Mouse (Mus musculus) intestine, postnatal 0 days (tissue): ENCODE data around the gene Cib2. TPM values are rescaled to one million over a fixed set of nuclear protein-coding genes. Genes with fewer than 3 reads are reported as not detected.

ENCODE experiments used
- ATAC-seq: fragments of 200-750 bp; cut with Nextera tagmentation; 2 replicates; pipeline ENCODE4 v1.8.0; 2017; ENCODE audit warnings: mild to moderate bottlenecking, moderate TSS enrichment, moderate library complexity
- H3K27ac ChIP-seq: fragments of 300-500 bp; sonication (generic); 2 replicates; pipeline ENCODE4 v1.5.1; 2014; ENCODE audit warnings: mild to moderate bottlenecking, low read depth, low read length, moderate library complexity
- H3K27me3 ChIP-seq: fragments of 300-500 bp; sonication (generic); replicated peaks from 2 replicates; pipeline ENCODE4 v1.6.1; 2014; ENCODE audit warnings: low read length, mixed read lengths; ENCODE audit not compliant: control insufficient read depth, insufficient read depth
- H3K36me3 ChIP-seq: fragments of 300-500 bp; sonication (generic); 2 replicates; pipeline ENCODE4 v1.6.1; 2014; ENCODE audit warnings: mild to moderate bottlenecking, moderate library complexity; ENCODE audit not compliant: control insufficient read depth, insufficient read depth
- H3K4me1 ChIP-seq: fragments of 300-500 bp; sonication (generic); replicated peaks from 2 replicates; pipeline ENCODE4 v1.6.1; 2014; ENCODE audit warnings: antibody characterized with exemption, low read length, mixed read lengths; ENCODE audit not compliant: control insufficient read depth, insufficient read depth
- H3K4me2 ChIP-seq: fragments of 300-500 bp; sonication (generic); replicated peaks from 2 replicates; pipeline ENCODE4 v1.6.1; 2014; ENCODE audit warnings: low read depth, mild to moderate bottlenecking, moderate library complexity
- H3K4me3 ChIP-seq: fragments of 300-500 bp; sonication (generic); 2 replicates; pipeline ENCODE4 v1.5.1; 2014; ENCODE audit warnings: low read depth, low read length
- H3K9ac ChIP-seq: fragments of 300-500 bp; sonication (generic); 2 replicates; pipeline ENCODE4 v1.6.1; 2014; ENCODE audit warnings: mild to moderate bottlenecking, low read depth, low read length
- H3K9me3 ChIP-seq: fragments of 300-500 bp; sonication (generic); 2 replicates; pipeline ENCODE4 v1.6.1; 2016; ENCODE audit warnings: mixed run types; ENCODE audit not compliant: control insufficient read depth
- CTCF ChIP-seq: sonication (generic); IDR thresholded peaks from 2 replicates; pipeline ENCODE4 v1.5.1; 2016; ENCODE audit warnings: low read depth, mild to moderate bottlenecking, control low read depth, antibody characterized with exemption, moderate library complexity
- WGBS: fragments of 180-500 bp; shearing (Covaris S2); extraction: QIAGEN DNeasy Blood & Tissue Kit; methylation state at CpG from one replicate; pipeline ENCODE4 v1.1.7; 2014; 5-methylcytosine and 5-hydroxymethylcytosine counted together
- polyA plus RNA-seq: library from polyadenylated mRNA; unstranded; fragments of >200 nt; fragmentation: Nextera tagmentation; extraction: Ambion mirVana; gene quantifications from 2 replicates; pipeline ENCODE4 v1.2.1, GENCODE M21; 2015

The Cib2 gene
- polyA plus RNA-seq, 1 experiment from 2014 or later = 3.7 TPM

DNA sequence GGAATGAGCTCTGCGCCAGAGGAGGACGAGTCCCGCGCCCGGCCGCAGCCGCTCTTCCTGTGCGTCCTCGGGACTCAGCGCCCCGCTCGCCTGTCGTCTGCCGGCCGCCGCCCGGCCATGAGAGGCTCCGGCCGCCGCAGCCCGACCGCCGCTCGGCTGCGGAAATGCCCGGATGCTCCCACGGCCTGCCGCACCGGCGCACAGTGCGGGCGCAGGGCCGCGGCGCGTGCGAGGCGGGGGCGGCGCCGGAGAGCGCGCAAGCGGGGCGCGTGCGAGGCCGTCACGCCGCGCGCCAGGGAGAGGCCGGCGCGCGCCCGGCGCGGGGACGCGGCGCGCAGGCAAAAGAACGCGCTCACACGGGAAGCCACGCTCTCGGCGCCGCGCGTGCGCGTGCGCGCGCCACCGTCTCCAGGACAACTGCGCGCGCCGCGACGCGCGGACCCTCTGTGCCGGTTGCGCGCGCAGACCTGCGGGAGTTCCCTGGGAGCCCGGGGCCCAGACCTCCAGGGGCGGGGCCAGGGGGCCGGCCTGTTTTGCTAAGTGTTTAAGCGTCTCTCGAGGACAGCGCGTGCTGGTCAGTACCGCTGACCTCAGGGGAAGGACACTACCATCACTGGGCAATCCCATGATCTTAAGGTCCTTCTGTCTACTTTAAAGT lies 58.4 kb downstream of the Cib2 start, which contains the start of gene Dmxl2:
Gene Dmxl2, minus strand, starts transcription at position 174 of the 658 bp plus-strand sequence.
- peak; percentile 96 for ATAC-seq
- peak within 1 kb of the TSS; percentile 100 for H3K4me2 ChIP-seq
- H3K4me3 ChIP-seq = peak within 1 kb of the TSS; percentile 65
- H3K27me3 ChIP-seq = 0 out of 2 replicates have a peak, but pooled peaks cover 2% of the 10 kb centered on the region
- H3K9me3 ChIP-seq = no peaks in the 10 kb centered on the region
- no peaks in the 10 kb centered on the region for H3K36me3 ChIP-seq
- TF ChIP-seq CTCF = no peak
- under 1% methylated on average over 91 of the region's 99 CpGs for WGBS
- H3K27ac ChIP-seq = peak within 1 kb of the TSS; percentile 73
- H3K4me1 ChIP-seq = no peaks in the 10 kb centered on the region
- H3K9ac ChIP-seq = peak within 1 kb of the TSS; percentile 79

DNA sequence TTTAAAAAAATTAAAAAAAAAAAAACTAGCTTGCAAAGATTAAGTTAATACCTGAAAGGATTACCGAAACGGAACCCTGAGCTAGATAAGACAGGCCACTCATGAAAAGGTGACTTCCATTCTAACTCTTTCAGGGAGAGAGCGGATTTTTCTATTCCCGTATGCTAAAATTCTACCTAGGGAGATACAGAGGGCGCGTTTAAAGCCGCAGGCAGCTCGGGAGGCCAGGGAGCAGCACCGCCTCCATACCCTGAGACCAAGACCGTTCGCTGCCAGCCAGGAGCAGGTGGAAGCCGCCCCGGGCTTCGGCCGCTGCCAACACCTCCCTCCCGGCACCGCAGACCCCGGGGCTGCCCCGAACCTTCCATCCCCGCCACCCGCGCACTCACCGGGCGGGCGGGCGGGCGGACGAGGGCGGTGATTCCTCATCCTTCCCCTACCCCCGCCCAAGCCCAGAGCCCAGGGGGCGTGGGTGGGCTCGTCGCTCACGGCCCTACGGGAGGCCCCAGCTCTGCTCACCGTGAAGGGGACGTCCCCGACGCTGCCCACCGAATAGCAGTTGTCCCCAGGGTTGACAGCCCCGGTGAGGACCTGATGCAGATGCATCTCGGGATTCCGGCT lies 59.1 kb downstream of the Cib2 start:
- peak overlapping the region; percentile 65 for H3K4me3 ChIP-seq
- H3K27ac ChIP-seq = peak overlapping the region; percentile 73
- no peak for TF ChIP-seq CTCF
- WGBS = 1% methylated on average over 43 of the region's 43 CpGs
- no peaks in the 10 kb centered on the region for H3K9me3 ChIP-seq
- H3K27me3 ChIP-seq = 0 out of 2 replicates have a peak, but pooled peaks cover 2% of the 10 kb centered on the region
- H3K4me2 ChIP-seq = peak overlapping the region; percentile 100
- H3K9ac ChIP-seq = peak overlapping the region; percentile 79
- no peak for ATAC-seq
- no peaks in the 10 kb centered on the region for H3K4me1 ChIP-seq
- H3K36me3 ChIP-seq = no peaks in the 10 kb centered on the region

DNA sequence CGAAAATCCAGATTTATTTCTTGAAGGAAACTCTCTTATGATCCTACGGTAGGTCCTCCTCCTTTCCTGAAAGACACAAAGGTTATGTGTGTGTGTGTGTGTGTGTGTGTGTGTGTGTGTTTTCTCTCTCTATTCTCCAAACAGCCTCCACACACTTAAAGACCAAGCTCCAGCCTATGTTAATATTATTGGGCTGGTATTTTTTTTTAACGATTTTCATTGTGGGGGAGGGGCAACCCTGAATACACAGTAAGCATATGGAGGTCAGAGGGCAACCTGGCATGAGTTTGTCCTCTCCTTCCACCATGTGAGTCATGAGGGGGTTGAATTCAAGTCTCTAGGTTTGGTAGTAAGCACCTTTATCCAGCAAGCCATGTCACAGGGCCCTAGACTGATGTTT lies 60.2 kb downstream of the Cib2 start:
- WGBS = 73% methylated on average over 3 of the region's 3 CpGs
- H3K9me3 ChIP-seq = no peaks in the 10 kb centered on the region
- H3K27ac ChIP-seq = no peak overlapping the region
- H3K27me3 ChIP-seq = 0 out of 2 replicates have a peak, but pooled peaks cover 2% of the 10 kb centered on the region
- no peak overlapping the region for H3K4me3 ChIP-seq
- H3K9ac ChIP-seq = no peak overlapping the region
- no peaks in the 10 kb centered on the region for H3K36me3 ChIP-seq
- no peak overlapping the region for H3K4me2 ChIP-seq
- no peak for ATAC-seq
- no peaks in the 10 kb centered on the region for H3K4me1 ChIP-seq
- TF ChIP-seq CTCF = no peak

DNA sequence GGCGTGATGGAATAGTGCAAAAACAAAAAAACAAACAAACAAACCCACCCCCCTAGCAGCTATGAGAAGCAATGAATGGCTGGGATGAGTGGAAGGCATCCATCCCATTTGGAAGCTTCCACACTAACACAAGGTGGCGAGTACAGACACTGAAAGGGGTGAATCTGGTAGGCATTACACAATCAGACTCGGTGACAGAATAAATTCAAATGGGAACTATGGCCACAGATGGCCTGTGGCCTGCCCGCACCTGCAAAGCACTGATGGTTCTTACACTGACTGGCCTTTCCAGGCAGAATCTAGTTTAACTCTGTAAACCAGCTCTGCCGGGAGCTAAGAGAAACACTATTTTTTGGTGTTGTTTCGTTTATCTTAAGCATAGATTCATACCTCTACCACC lies 60.7 kb downstream of the Cib2 start:
- Histone ChIP-seq H3K9me3 (no peaks in the 10 kb centered on the region), H3K27ac (no peak overlapping the region), H3K27me3 (0 out of 2 replicates have a peak, but pooled peaks cover 2% of the 10 kb centered on the region), H3K36me3 (no peaks in the 10 kb centered on the region), H3K4me1 (no peaks in the 10 kb centered on the region), H3K9ac (no peak overlapping the region), H3K4me2 (no peak overlapping the region), H3K4me3 (no peak overlapping the region)
- no peak for ATAC-seq
- TF ChIP-seq CTCF = no peak
- 91% methylated on average over 6 of the region's 6 CpGs for WGBS

Other genes with a start within 250 kb of the Cib2 start
- 5.2 and 6.4 TPM in 2 replicates for gene Dmxl2, start 58.6 kb downstream of the Cib2 start, polyA plus RNA-seq
- gene Sh2d7, start 21.2 kb downstream of the Cib2 start, polyA plus RNA-seq = not detected in 2 replicates
- gene Idh3a, start 26.1 kb upstream of the Cib2 start, polyA plus RNA-seq = 131 and 137 TPM in 2 replicates
- 0.16 and 0.27 TPM in 2 replicates for gene Acsbg1, start 101.7 kb upstream of the Cib2 start, polyA plus RNA-seq
- gene Dnaja4, start 138.7 kb upstream of the Cib2 start, polyA plus RNA-seq = 3.4 and 4.0 TPM in 2 replicates
- gene Wdr61, start 174.3 kb upstream of the Cib2 start, polyA plus RNA-seq = 108 and 111 TPM in 2 replicates
- 3.2 and 3.5 TPM in 2 replicates for gene Crabp1, start 204.5 kb upstream of the Cib2 start, polyA plus RNA-seq